Mouse (Mus musculus) heart, postnatal 36 days (tissue): ENCODE measurements around the gene Med29. TPM values are rescaled to one million over a fixed set of nuclear protein-coding genes. Genes with fewer than 3 reads are reported as not detected.

Experiments used
- total RNA-seq, 2 experiments: library from RNA; stranded (reverse); gene quantifications; 2 replicates each; pipeline ENCODE4 v1.2.3; 2021

The Med29 gene
- total RNA-seq, 2 experiments from 2014 or later, result 18.2 to 20.1 TPM

Other genes with a start within 250 kb of the Med29 start
- 10 to 100 TPM; 32.0 to 33.5 TPM for gene Fbl, start 223.0 kb downstream of the Med29 start, total RNA-seq
- 10 to 100 TPM; 31.2 to 34.2 TPM for gene Dyrk1b, start 213.2 kb downstream of the Med29 start, total RNA-seq
- 10 to 100 TPM; 11.7 to 12.0 TPM for gene Eid2, start 124.8 kb downstream of the Med29 start, total RNA-seq
- 10 to 100 TPM; 12.6 to 13.5 TPM for gene Eid2b, start 115.0 kb downstream of the Med29 start, total RNA-seq
- not detected for gene Selenov, start 101.5 kb downstream of the Med29 start, total RNA-seq
- gene Dll3, start 90.5 kb downstream of the Med29 start, total RNA-seq, result not detected
- gene Timm50, start 80.6 kb downstream of the Med29 start, total RNA-seq, result 10 to 100 TPM; 58.9 to 66.3 TPM
- 10 to 100 TPM; 56.8 to 62.8 TPM for gene Supt5, start 54.0 kb downstream of the Med29 start, total RNA-seq
- gene Rps16, start 42.1 kb downstream of the Med29 start, total RNA-seq, result 100 to 1,000 TPM; 494 to 516 TPM
- gene Plekhg2, start 20.1 kb downstream of the Med29 start, total RNA-seq, result 10 to 100 TPM; 15.1 to 15.8 TPM
- gene Zfp36, start 12.5 kb downstream of the Med29 start, total RNA-seq, result 10 to 100 TPM; 14.7 to 29.0 TPM
- 10 to 100 TPM; 38.8 to 48.0 TPM for gene Paf1, start 243 bp upstream of the Med29 start, total RNA-seq
- gene Gmfg, start 44.7 kb upstream of the Med29 start, total RNA-seq, result 1 to 10 TPM; 4.6 to 7.2 TPM
- under 1 TPM; 0.38 to 0.86 TPM for gene Lrfn1, start 59.3 kb upstream of the Med29 start, total RNA-seq
- gene Ifnl2, start 117.7 kb upstream of the Med29 start, total RNA-seq, result not detected
- gene Ifnl3, start 130.1 kb upstream of the Med29 start, total RNA-seq, result not detected
- not detected for gene Sycn, start 148.2 kb upstream of the Med29 start, total RNA-seq
- gene Nccrp1, start 154.5 kb upstream of the Med29 start, total RNA-seq, result not detected
- 10 to 100 TPM; 20.5 to 24.5 TPM for gene Samd4b, start 205.4 kb upstream of the Med29 start, total RNA-seq
- gene Pak4, start 205.5 kb upstream of the Med29 start, total RNA-seq, result 1 to 10 TPM; 7.3 to 7.4 TPM
- gene Acp7, start 238.6 kb upstream of the Med29 start, total RNA-seq, result not detected